Mouse (Mus musculus) brain, embryonic 14.5 days (tissue): ENCODE results near the gene Lrrfip2. TPM values are rescaled to one million over a fixed set of nuclear protein-coding genes. Genes with fewer than 3 reads are reported as not detected.

Source experiments
- DNase-seq: peaks from one replicate; pipeline ENCODE4 v3.0.0-alpha.2; 2011; ENCODE audit warnings: low read depth
- CTCF ChIP-seq: fragments of 200-500 bp; IDR thresholded peaks from 2 replicates; pipeline ENCODE4 v1.5.1; 2012; ENCODE audit warnings: inconsistent platforms, mild to moderate bottlenecking, moderate library complexity, borderline replicate concordance; ENCODE audit not compliant: insufficient read depth, insufficient read length; ENCODE audit errors: extremely low read depth
- POLR2A ChIP-seq: fragments of 200-500 bp; IDR thresholded peaks from 2 replicates; pipeline ENCODE4 v1.6.1; 2012; ENCODE audit warnings: mild to moderate bottlenecking, inconsistent platforms, borderline replicate concordance; ENCODE audit not compliant: poor library complexity, insufficient read depth, insufficient read length, severe bottlenecking; ENCODE audit errors: extremely low read depth
- polyA plus RNA-seq: library from polyadenylated mRNA; depleted of rRNA; stranded (reverse); fragments of >200 nt; gene quantifications from 2 replicates; pipeline ENCODE4 v1.2.3, GENCODE M21; 2012

Gene Lrrfip2
- polyA plus RNA-seq, 1 experiment, result 41.3 TPM

DNA sequence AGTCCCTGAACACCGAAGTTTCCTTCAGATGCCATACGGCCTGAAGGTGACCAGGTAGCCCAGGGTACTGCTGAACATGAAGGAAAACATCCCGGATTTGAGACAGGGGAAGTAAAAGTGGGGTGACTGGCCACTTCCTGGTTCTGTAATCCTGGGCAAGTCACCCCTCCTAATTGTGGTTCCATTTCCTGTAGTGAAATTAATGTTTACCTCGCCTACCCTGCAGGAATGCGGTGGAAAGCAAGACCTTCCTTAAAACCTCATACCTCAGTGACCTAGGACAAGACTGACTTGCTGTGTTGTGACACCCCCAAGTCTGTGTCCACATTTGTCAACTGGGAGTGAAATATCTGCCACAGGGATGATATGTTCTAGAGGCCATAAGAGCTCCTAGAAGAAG lies 22.8 kb upstream of the Lrrfip2 start:
- DNase-seq, result no peak
- no peak for TF ChIP-seq CTCF

DNA sequence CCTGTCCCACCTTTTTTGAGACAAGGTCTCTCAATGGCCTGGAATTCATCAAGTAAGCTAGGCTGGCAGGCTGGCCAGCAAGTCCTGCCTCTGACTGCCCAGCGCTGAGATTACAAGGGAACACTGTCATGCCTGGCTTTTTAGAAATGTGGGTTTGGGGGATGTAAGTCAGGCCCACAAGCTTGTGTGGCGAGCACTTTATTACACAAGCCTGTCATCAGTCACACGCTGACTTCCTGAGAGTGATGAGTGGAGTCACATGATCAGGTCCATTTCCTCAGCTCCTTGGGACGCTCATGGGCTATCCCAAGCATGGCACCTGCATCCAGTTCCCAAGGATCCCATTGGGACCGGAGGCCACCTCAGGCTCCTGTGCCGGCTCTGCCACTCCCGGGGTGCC lies 21.7 kb upstream of the Lrrfip2 start:
- DNase-seq, result no peak
- TF ChIP-seq CTCF (no peak), POLR2A (no peak)

DNA sequence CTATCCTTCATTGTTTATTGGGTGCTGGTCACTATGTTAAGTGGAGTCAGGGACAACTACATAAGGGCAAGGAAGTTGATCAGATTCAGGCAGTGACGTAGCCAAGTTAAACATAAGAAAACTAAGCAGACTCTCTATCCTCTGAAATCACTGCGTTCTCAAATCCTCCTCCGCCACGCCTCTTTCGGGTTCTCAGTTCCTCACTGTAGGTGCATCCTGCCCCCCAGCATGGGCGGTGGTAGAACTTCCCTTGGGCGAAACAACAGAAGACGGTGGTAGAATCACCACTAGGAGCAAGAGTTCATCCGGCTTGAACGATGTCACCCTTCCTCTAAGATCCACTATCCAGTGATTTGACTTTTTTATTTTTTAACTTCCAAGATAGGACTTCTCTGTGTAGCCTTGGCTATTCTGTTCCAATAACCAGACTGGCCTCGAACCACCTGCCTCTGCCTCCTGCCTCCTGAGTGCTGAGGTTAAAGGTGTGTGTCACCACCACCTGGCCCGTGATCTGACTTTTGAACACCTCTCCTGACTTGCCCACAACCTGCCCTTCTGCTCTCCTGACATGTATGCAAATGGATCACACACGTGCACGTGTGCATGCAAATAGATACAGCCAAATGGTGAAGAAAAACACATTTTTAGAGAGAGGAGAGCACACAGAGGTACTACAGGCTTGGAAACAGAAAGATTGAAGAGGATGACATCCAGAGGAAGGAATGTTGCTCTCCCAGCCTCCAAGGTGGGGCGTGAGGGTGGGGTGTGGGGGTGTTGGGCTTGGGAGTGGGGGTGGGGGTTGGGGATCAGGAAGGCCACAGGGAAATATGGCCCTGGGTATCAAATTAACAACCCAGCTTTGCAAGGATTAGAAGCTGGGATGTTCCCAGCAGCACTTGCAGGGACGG lies 20.7 kb upstream of the Lrrfip2 start:
- TF ChIP-seq POLR2A (no peak), CTCF (no peak)
- no peak for DNase-seq

DNA sequence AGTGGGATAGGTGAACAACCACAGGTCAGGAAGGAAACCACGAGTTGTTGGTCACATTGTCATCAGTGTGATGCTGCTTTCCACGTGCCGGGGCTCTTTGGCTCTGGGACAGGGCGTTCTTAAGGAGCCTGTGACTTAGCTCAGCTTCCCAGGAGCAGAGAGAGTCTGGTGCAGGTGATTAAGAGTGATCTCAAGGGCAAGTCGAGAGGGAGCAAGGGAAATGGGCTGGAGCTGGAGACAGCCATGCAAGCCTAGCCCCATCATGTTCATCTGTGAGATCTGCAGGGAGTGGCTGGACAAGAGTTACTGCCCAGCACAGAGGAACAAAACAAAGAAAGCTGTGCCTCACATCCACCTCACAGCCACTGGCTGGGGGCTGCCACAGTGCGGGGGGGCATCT lies 19.8 kb upstream of the Lrrfip2 start:
- no peak for DNase-seq
- TF ChIP-seq POLR2A (no peak), CTCF (no peak)

DNA sequence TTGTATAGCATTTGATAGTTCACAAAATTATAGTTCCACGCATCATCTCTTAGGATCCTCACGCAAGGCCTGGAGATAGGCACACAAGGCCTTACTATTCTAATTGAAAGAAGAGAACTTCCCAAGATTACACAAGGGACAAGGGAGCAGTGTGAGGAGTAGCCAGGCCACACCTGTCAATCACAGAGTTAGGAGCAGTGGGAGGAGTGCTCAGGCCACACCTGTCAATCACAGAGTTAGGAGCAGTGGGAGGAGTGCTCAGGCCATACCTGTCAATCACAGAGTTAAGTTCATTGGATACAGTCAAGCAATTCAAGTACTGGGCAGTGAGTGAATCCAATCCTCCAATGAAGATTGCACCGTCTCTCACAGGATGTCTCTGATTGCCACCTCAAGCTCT lies 17.0 kb upstream of the Lrrfip2 start:
- TF ChIP-seq CTCF (no peak), POLR2A (no peak)
- DNase-seq, result no peak

DNA sequence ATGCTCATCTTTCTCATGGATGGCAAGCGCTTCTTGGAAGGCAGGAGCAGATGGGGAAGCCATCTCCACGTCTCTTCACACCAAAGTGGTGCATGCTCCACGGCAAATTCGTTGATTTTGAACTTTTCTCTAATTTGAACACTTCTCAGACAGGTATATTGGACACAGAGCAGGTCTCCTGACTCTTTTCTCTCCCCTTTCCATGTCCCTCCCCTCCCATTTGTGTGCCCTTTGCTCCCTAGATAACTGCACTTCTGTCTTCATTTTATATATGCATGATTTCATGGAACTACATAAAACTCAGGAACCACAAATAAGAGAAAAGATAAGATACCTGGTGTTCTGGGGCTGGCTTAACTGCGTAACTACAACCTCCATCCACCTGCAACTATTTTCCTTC lies 14.1 kb upstream of the Lrrfip2 start:
- no peak for TF ChIP-seq CTCF
- no peak for TF ChIP-seq POLR2A
- DNase-seq, result no peak

DNA sequence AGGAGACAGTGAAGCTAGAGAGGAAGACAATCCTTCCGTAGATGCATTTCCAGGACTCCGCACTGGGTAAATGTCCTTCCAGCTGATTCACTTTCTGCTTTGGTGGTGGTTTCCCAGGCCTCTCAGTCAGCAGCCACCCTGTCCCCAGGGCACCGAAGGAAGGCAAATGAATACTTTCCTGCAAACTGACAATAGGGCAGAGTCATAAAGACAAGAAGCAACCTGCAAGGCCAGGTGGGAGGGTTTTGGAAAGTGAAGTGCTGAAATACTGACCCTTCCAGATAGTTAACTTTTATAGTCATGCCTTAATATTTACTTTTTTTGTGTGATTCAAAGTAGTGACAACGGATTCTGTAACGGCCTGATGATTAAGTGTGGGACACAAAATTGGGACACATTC lies 13.5 kb upstream of the Lrrfip2 start:
- TF ChIP-seq CTCF (no peak), POLR2A (no peak)
- no peak for DNase-seq

DNA sequence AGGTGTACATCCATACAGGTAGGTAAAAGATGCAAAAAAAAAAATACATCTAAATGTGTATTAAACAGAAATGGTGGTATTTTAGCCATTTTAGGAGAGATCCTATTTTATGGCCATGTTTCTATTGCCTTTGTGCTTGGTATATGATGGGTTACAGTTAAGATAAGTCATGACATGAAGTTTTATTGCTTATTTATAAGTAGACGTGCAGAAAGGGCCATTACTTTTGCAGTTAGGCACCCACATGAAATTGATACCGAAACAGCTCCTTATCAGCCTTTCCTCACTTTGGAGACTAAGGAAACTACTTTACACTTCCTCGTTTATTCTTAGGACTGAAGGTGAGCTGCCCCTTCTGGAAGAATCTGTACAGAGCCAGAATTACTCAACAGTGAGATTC lies 9.5 kb upstream of the Lrrfip2 start:
- no peak for DNase-seq
- TF ChIP-seq CTCF (no peak), POLR2A (no peak)

DNA sequence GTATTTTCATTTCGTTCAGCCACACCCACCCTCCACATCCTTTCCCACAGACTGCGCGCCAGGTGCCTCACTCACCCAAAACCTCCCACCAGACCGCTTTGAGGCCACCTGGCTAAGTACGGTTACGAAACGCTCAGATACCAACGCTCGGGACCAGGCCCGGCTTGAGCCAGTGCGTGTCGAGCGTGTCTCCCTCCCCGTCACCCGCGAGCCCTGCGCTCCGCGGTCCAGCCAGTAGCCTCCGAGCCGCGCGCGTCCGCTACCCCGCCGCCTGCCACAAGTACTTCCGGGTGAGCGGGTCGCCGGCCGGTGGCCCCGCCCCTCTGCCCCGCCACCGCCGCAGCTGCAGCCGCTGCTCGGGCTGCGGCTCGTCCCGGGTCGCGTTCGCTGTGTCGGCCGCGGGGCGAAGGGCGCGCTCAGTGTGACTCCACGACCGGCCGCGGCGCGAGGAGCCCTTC lies 431 bp downstream of the Lrrfip2 start:
- peak; percentile 98 for TF ChIP-seq POLR2A
- TF ChIP-seq CTCF, result no peak
- peak; percentile 89 for DNase-seq

DNA sequence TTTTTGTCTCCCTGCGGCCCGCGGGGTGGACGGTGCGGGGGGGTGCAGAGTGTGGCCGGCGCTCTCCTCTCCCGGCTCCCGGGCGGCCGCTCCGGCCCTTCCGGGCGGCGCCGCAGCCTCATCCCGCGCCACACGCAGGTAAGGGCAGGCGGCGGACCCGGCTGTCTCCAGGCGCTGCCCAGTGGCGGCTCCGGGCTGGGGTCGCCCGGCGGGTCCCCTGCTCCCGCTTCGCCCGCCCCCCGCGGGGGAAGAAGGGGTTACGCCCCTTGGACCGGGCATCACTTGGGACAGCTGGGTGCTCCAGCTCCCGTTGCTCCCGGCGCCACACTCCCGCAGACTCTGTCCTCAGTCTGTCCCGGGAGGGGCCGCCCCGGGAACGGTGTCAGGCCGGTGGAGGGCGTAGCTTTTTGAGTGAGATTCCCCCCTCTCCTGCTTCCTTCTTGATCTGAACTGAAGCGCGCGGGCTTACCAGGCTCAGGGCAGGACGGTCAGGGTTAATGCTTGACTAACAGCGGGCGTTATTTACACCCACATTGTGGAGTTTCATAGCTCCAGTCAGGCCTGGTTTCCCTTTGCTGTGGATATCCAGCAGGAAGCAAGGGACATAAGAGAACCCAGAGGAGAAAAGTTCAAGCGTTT lies 979 bp downstream of the Lrrfip2 start:
- TF ChIP-seq POLR2A (no peak), CTCF (no peak)
- DNase-seq, result peak; percentile 57

DNA sequence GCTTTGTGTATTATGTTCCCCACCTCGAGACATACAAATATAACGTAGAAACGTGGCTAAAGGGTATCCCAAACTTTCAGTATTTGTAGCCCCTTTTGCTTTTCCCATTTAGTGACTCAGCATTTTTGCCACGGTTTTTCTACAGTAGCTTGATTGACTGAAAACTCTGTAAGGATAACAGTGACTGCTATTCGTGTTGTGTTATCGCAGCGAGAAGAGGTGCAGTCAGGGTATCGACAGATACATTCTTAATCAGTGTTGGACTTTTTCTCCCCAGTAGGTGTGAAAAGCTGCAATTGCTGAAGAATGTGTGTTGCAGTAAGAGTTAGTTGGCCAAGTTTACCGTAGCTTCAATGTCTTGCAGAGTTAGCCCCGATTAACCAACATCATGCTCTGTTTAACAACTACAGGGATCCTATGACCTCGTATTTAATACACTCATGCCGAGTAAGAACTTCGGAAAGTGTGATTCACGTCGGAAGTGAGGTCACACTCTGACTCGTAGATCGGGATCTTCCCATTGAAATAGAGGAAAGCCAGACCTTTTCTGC lies 1.6 kb downstream of the Lrrfip2 start:
- no peak for TF ChIP-seq CTCF
- peak; percentile 56 for DNase-seq

DNA sequence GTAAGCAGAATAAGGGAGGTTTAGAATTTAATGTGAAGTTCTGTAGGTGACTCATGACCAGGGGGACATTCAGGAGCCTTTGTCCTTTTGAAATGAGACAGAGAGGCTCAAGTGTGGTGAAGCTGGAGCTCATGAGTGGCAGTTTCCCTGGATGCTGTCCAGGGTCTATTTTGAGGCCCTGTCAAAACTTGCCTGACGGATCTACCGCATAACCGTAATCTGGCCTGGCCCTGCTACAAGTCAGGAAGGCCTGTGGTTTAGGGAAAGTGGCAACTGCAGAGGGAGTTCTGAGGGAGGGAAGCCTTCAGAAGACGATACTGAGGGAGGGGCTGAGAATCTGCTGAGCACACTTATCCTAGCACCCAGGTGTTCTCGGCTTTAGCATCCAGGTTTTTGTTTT lies 5.1 kb downstream of the Lrrfip2 start:
- TF ChIP-seq CTCF (no peak), POLR2A (no peak)
- no peak for DNase-seq
